Mouse (Mus musculus): ENCODE measurements around the gene Sh3pxd2b. TPM values are rescaled to one million over a fixed set of nuclear protein-coding genes. Genes with fewer than 3 reads are reported as not detected.

Gene Sh3pxd2b
- polyA plus RNA-seq, 1 experiment from 2014 or later: 21.6 TPM

- Histone ChIP-seq H3K4me2 (ENCODE audit: low read length) (no peak overlapping the region), H3K27ac (ENCODE audit: low read length) (no peak overlapping the region), H3K4me1 (ENCODE audit: control insufficient read depth, insufficient read depth, low read length) (no peaks in the 10 kb centered on the region; the same call in 1 of the 2 replicates), H3K36me3 (ENCODE audit: control insufficient read depth, insufficient read depth, low read length) (no peaks in the 10 kb centered on the region), H3K9ac (ENCODE audit: low read depth, low read length) (no peak overlapping the region), H3K27me3 (ENCODE audit: control insufficient read depth, insufficient read depth, low read depth, low read length) (no peaks in the 10 kb centered on the region), H3K9me3 (replicated peaks; ENCODE audit: control insufficient read depth, low read length, poor library complexity, severe bottlenecking) (no peaks in the 10 kb centered on the region), H3K4me3 (ENCODE audit: low read depth, low read length) (no peak overlapping the region)
- no peak for ATAC-seq
- 86% methylated on average over 2 of the region's 2 CpGs for WGBS
These were observed 14.4 kb upstream of the Sh3pxd2b start for GRCm38 (mm10) chr11:32333235-32333634.

- H3K9ac ChIP-seq (ENCODE audit: low read depth, low read length): no peak overlapping the region
- no peak overlapping the region for H3K4me2 ChIP-seq (ENCODE audit: low read length)
- no peaks in the 10 kb centered on the region for H3K27me3 ChIP-seq (ENCODE audit: control insufficient read depth, insufficient read depth, low read depth, low read length)
- ATAC-seq: no peak
- no peak overlapping the region for H3K4me3 ChIP-seq (ENCODE audit: low read depth, low read length)
- 88% methylated on average over 6 of the region's 6 CpGs for WGBS
- H3K4me1 ChIP-seq (ENCODE audit: control insufficient read depth, insufficient read depth, low read length): no peaks in the 10 kb centered on the region
- H3K27ac ChIP-seq (ENCODE audit: low read length): no peak overlapping the region
- H3K36me3 ChIP-seq (ENCODE audit: control insufficient read depth, insufficient read depth, low read length): no peaks in the 10 kb centered on the region
- H3K9me3 ChIP-seq (replicated peaks; ENCODE audit: control insufficient read depth, low read length, poor library complexity, severe bottlenecking): no peaks in the 10 kb centered on the region
These were observed 11.1 kb upstream of the Sh3pxd2b start for GRCm38 (mm10) chr11:32336435-32336907.

- Histone ChIP-seq H3K4me2 (ENCODE audit: low read length) (no peak overlapping the region), H3K9me3 (replicated peaks; ENCODE audit: control insufficient read depth, low read length, poor library complexity, severe bottlenecking) (no peaks in the 10 kb centered on the region), H3K4me1 (ENCODE audit: control insufficient read depth, insufficient read depth, low read length) (no peaks in the 10 kb centered on the region), H3K4me3 (ENCODE audit: low read depth, low read length) (no peak overlapping the region), H3K36me3 (ENCODE audit: control insufficient read depth, insufficient read depth, low read length) (no peaks in the 10 kb centered on the region), H3K9ac (ENCODE audit: low read depth, low read length) (no peak overlapping the region), H3K27ac (ENCODE audit: low read length) (no peak overlapping the region), H3K27me3 (ENCODE audit: control insufficient read depth, insufficient read depth, low read depth, low read length) (no peaks in the 10 kb centered on the region)
- WGBS: 83% methylated on average over 2 of the region's 2 CpGs
- ATAC-seq: no peak
These were observed 8.5 kb upstream of the Sh3pxd2b start for GRCm38 (mm10) chr11:32339131-32339531.

- H3K4me1 ChIP-seq (ENCODE audit: control insufficient read depth, insufficient read depth, low read length): no peaks in the 10 kb centered on the region
- no peak overlapping the region for H3K4me3 ChIP-seq (ENCODE audit: low read depth, low read length)
- WGBS: 48% methylated on average over 17 of the region's 17 CpGs
- no peaks in the 10 kb centered on the region for H3K27me3 ChIP-seq (ENCODE audit: control insufficient read depth, insufficient read depth, low read depth, low read length)
- H3K4me2 ChIP-seq (ENCODE audit: low read length): no peak overlapping the region
- ATAC-seq: no peak; the same call in 1 of the 2 replicates
- no peak overlapping the region for H3K27ac ChIP-seq (ENCODE audit: low read length)
- H3K9ac ChIP-seq (ENCODE audit: low read depth, low read length): no peak overlapping the region
- H3K9me3 ChIP-seq (replicated peaks; ENCODE audit: control insufficient read depth, low read length, poor library complexity, severe bottlenecking): no peaks in the 10 kb centered on the region
- no peaks in the 10 kb centered on the region for H3K36me3 ChIP-seq (ENCODE audit: control insufficient read depth, insufficient read depth, low read length)
These were observed 6.8 kb upstream of the Sh3pxd2b start for GRCm38 (mm10) chr11:32340476-32341473.

GRCm38 (mm10) chr11:32342770-32343191 is 4.8 kb upstream of the Sh3pxd2b start:
- no peaks in the 10 kb centered on the region for H3K36me3 ChIP-seq (ENCODE audit: control insufficient read depth, insufficient read depth, low read length)
- WGBS: 11% methylated on average over 2 of the region's 2 CpGs
- H3K4me3 ChIP-seq (ENCODE audit: low read depth, low read length): no peak overlapping the region
- no peak overlapping the region for H3K4me2 ChIP-seq (ENCODE audit: low read length)
- ATAC-seq: no peak
- H3K9ac ChIP-seq (ENCODE audit: low read depth, low read length): no peak overlapping the region
- H3K9me3 ChIP-seq (replicated peaks; ENCODE audit: control insufficient read depth, low read length, poor library complexity, severe bottlenecking): no peaks in the 10 kb centered on the region
- H3K27ac ChIP-seq (ENCODE audit: low read length): no peak overlapping the region
- H3K27me3 ChIP-seq (ENCODE audit: control insufficient read depth, insufficient read depth, low read depth, low read length): no peaks in the 10 kb centered on the region
- H3K4me1 ChIP-seq (ENCODE audit: control insufficient read depth, insufficient read depth, low read length): peaks cover 8% of the 10 kb centered on the region

- H3K27me3 ChIP-seq (ENCODE audit: control insufficient read depth, insufficient read depth, low read depth, low read length): no peaks in the 10 kb centered on the region
- no peak overlapping the region for H3K4me2 ChIP-seq (ENCODE audit: low read length)
- H3K4me1 ChIP-seq (ENCODE audit: control insufficient read depth, insufficient read depth, low read length): peaks cover 8% of the 10 kb centered on the region
- no peak overlapping the region for H3K4me3 ChIP-seq (ENCODE audit: low read depth, low read length)
- ATAC-seq: no peak
- H3K27ac ChIP-seq (ENCODE audit: low read length): no peak overlapping the region
- H3K9me3 ChIP-seq (replicated peaks; ENCODE audit: control insufficient read depth, low read length, poor library complexity, severe bottlenecking): no peaks in the 10 kb centered on the region
- no peak overlapping the region for H3K9ac ChIP-seq (ENCODE audit: low read depth, low read length)
- 95% methylated on average over 1 of the region's 1 CpGs for WGBS
- H3K36me3 ChIP-seq (ENCODE audit: control insufficient read depth, insufficient read depth, low read length): no peaks in the 10 kb centered on the region
These were observed 4.3 kb upstream of the Sh3pxd2b start for GRCm38 (mm10) chr11:32343350-32343749.

GRCm38 (mm10) chr11:32345504-32346297 is 1.9 kb upstream of the Sh3pxd2b start:
- Histone ChIP-seq H3K4me3 (ENCODE audit: low read depth, low read length) (no peak overlapping the region), H3K36me3 (ENCODE audit: control insufficient read depth, insufficient read depth, low read length) (no peaks in the 10 kb centered on the region), H3K9ac (ENCODE audit: low read depth, low read length) (no peak overlapping the region), H3K4me1 (ENCODE audit: control insufficient read depth, insufficient read depth, low read length) (peaks cover 29% of the 10 kb centered on the region), H3K27ac (ENCODE audit: low read length) (no peak overlapping the region), H3K9me3 (replicated peaks; ENCODE audit: control insufficient read depth, low read length, poor library complexity, severe bottlenecking) (no peaks in the 10 kb centered on the region), H3K4me2 (ENCODE audit: low read length) (no peak overlapping the region), H3K27me3 (ENCODE audit: control insufficient read depth, insufficient read depth, low read depth, low read length) (no peaks in the 10 kb centered on the region)
- WGBS: 75% methylated on average over 6 of the region's 6 CpGs
- no peak for ATAC-seq

GRCm38 (mm10) chr11:32347264-32347606 is 385 bp upstream of the Sh3pxd2b start:
- ATAC-seq: peak; percentile 47
- peak overlapping the region; percentile 91 for H3K9ac ChIP-seq (ENCODE audit: low read depth, low read length)

More at GRCm38 (mm10) chr11:32347264-32347606, 385 bp upstream of the Sh3pxd2b start:
- Histone ChIP-seq H3K4me1 (ENCODE audit: control insufficient read depth, insufficient read depth, low read length) (peaks cover 29% of the 10 kb centered on the region), H3K36me3 (ENCODE audit: control insufficient read depth, insufficient read depth, low read length) (no peaks in the 10 kb centered on the region), H3K27ac (ENCODE audit: low read length) (peak overlapping the region; percentile 83), H3K4me2 (ENCODE audit: low read length) (peak overlapping the region; percentile 72), H3K4me3 (ENCODE audit: low read depth, low read length) (peak overlapping the region; percentile 72), H3K9me3 (replicated peaks; ENCODE audit: control insufficient read depth, low read length, poor library complexity, severe bottlenecking) (no peaks in the 10 kb centered on the region), H3K27me3 (ENCODE audit: control insufficient read depth, insufficient read depth, low read depth, low read length) (no peaks in the 10 kb centered on the region)
- 3% methylated on average over 10 of the region's 10 CpGs for WGBS

All from midbrain, embryonic 16.5 days (tissue).